Mouse (Mus musculus) granulocyte monocyte progenitor cell, adult 5-6 weeks (primary cell): ENCODE data around the gene Ccdc93. TPM values are rescaled to one million over a fixed set of nuclear protein-coding genes. Genes with fewer than 3 reads are reported as not detected.

ENCODE experiments used
- ATAC-seq: replicated peaks from 2 replicates; pipeline ENCODE4 v1.8.0; 2016; ENCODE audit warnings: mild to moderate bottlenecking, moderate TSS enrichment, inconsistent platforms; ENCODE audit not compliant: poor library complexity, severe bottlenecking
- total RNA-seq, 2 experiments: library from RNA; stranded (forward) in 1 of 2; stranded (reverse) in 1 of 2; fragments of 200-712, 200-1000 nt in 1 of 2; fragments of >200 nt in 1 of 2; fragmentation: Nextera tagmentation in 1 of 2; gene quantifications; 2 replicates each; pipeline ENCODE4 v1.2.3; 2014 to 2017

Ccdc93 gene
- total RNA-seq (2014; fragmentation: Nextera tagmentation) (19.2 and 19.5 TPM in 2 replicates), total RNA-seq (2017) (24.8 and 32.0 TPM in 2 replicates)

DNA sequence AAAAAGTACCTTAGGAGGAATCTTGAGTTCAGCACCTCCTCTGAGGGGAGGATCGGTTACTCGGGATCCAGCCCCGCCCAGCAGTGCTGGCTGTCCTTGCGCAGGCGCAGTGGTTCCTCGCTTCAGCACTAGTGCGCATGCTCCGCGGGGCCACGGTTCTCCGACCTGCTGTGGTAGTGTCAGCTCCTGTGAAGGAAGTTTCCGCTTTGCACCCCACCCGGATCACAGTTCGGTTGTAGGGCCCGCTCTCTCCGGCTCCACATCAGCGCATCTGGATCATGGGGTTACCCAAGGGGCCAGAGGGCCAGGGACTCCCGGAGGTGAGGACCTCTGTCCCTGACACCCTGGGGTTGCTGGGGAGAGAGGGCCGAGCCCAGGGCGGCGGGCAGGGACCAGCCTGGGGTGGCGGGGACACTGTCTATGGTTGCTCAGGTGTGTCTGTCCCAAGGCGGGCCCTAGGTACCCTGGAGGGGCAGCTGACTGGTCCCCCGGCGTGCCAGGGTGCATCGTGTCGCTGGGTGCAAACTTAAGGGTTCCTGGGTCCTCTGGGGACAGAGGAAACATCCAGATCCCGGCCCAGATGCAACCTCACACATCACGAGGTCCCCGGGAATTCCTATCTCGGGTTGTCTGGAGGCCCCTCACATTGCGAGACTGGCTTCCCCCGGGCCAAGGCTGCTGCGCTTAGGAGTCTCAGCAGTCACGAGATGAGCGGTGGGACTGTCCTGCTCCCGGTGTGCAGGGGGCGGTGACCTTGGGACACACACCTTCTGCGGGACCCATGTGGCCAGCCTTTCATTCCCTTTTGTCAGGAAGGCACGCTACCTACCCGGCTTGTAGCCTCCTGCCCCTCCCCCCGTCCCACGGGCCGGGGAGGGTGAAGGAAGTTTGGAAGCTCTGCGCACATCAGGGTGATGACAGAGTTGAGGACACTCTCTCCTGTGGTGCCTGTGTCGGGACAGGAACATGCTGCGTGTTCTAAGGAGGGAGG is at the start of gene Ccdc93:
Gene Ccdc93, plus strand, starts transcription at position 112 of the 991 bp plus-strand sequence.
- peak; percentile 79 for ATAC-seq

DNA sequence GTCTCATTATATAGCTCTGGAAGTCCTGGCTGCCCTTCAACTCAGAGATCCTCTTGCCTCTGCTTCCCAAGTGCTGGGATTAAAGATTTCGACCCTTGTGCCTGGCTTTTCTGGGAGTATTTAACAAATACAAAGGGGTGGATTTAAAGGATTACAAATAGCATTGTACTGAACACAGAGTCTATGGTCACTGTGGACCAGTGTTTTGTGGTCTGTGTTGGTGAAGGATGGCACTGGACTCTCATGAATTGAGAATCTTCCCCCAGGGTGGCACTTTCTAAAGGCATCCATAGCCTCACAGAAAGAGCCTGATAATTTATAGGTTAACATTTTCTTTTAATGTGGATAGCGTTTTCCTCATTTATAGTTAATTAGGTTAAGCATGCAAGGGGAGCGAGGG is 49.3 kb upstream of the Ccdc93 start:
- ATAC-seq, result no peak

DNA sequence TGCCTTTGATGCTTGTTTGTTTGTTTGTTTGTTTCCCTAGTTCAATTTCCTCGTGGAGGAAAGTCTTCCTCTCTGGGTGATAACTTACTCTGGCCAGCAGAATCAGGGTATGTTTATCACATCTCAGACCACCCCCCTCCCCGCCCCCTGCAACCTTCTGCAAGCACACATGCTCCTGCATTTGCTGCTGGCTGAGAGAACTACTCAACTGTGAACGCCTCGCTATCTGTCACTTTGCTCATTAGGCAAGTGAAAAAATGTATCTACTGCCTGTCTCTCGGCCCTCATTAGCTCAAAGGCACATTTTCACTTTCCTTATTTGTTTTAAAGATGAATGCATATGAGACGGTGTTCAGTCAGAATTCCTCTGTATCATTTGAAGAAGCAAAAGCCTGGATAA is 42.5 kb upstream of the Ccdc93 start:
- ATAC-seq, result no peak

DNA sequence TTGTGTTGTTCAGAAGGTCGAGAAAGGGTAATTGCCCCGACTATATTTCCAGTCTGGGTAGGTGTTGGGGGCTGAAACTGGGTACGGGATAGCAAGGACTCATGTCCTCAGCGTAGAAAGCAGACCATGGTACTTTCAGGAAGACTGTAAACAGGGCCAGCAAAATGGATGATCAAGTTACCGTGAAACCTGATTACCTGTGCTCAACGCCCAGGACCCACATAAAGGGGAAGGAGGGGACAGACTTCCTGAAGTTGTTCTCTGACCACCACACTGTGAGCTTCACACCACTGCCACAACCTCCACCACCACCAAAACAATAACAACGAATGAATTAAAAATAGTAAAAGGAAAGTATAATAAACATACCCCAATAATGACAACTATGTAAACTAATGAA is 42.1 kb upstream of the Ccdc93 start:
- no peak for ATAC-seq

DNA sequence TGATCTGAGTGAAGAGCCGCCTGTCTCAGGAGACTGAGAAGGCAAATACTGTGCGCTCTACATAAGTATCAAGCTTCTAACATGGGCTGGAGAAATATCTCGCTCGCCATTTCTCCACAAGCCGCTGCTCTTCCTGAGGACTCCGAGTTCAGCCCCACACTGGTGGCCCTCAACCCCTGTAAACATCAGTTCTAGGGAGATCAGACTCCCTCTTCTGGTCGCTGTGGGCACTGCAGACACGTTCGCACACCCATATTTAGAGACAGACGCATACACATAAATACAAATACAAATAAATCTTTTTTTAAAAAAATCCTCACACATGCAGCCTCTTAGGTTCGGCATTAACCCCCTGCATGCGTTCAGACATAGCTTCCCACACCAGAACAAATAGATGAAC is 41.3 kb upstream of the Ccdc93 start:
- ATAC-seq, result no peak

DNA sequence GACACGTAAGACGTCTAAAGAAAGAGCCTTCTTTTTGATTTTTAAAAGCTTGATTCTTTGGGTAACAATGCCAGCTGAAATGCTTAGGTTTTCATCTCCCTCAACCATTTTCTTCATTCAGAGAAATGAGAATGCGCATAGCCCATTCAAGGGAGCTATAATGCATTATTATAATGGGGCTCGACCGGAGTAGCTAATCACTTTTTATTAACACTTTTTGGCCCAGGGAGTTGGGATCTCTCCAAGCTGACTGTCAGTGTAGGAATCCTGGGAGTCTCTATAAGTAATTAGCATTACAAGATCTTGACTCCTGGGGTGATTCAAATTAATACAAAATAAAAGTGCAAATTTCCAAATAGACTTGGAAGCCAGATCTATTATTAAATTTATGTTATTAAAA is 40.8 kb upstream of the Ccdc93 start:
- no peak for ATAC-seq

DNA sequence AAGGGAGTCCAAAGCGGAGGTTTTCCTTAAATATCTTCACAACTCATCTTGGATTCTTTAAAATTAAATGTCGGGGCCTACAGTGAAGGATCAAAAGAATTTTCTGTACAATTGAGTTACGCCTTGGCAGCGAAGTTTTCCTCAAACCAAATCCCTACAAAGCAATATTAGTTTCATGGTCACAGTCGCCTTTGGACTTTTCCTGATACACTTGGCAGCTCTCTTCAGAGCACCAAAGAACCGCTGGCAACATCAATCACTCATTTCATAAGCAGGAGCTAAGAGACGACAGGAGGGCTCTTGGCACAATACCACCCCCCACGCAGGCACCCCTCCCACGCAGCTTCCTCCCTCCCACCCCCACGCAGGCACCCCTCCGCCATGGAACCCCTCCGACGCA is 40.4 kb upstream of the Ccdc93 start:
- no peak for ATAC-seq

DNA sequence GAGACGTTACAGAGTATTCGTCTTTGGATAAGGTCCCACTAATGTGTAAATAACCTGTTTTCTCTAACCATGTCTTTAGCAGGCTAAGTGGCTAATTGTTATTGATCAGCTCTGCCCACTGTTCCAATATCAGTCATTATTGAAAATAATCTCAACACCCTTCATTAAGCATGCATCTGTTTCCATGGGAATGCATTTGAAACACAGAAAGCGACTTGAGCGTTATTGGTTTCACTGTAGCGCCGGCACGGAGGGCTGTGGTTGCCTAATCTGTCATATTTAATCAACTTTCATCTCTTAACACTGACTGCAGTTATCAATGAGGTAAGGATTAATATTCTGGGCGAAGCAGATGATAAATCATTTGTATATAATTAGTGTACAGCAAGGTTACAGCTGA is 40.0 kb upstream of the Ccdc93 start:
- ATAC-seq, result no peak

DNA sequence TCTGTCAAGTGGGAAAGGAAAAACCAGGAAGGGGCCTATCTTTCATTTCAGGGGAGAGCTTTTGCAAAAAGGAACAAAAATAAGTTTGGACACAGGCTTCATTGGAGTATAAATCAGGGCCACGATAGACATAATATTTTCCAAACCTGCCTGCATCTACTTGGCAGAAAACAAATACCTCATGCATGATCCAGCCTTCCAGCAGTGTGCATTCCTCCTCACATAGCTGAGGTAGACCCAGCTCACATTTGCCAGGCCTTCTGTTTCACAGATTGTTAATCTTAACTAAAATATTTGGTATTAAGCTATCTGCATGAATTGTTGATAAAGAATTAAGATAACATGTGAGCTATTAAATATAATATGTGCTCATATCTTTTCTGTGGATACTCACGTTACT is 37.7 kb upstream of the Ccdc93 start:
- ATAC-seq, result no peak

DNA sequence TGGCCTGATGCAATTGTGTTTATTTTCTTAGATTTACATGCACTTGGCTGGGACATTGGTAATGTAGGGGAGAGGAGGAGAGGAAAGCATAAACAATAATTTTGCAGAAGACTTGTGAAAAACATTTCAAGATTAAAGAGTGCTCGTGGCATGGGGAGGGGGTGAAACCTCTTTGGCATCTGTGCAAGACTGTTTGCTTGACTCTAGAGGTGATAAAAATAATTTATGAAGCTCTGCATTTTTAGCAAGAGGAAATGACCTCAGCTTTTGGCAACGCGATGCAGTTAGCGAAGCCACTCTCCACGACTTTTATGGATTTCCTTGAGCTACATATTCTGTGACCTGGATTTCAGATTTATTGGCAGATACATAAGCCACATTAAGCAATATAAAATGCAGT is 36.1 kb upstream of the Ccdc93 start:
- ATAC-seq, result no peak

DNA sequence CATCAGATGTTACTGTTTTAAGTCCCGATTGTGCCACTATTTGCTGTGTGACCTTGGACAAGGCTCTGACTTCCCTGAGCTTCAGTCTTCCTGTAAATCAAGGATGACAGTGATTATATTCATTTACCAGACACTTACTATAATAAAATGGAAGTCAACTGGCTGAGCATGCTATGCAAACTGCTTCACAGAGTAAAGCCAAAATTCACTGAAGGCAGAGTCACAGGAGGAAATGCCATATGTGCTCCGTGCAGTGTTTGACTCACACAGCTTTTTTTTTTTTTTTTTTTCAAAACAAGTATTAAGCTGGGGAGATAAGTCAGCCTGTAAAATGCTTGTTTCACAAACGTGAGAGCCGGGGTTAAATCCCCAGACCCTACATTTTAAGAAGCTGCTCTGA is 34.3 kb upstream of the Ccdc93 start:
- ATAC-seq, result no peak

DNA sequence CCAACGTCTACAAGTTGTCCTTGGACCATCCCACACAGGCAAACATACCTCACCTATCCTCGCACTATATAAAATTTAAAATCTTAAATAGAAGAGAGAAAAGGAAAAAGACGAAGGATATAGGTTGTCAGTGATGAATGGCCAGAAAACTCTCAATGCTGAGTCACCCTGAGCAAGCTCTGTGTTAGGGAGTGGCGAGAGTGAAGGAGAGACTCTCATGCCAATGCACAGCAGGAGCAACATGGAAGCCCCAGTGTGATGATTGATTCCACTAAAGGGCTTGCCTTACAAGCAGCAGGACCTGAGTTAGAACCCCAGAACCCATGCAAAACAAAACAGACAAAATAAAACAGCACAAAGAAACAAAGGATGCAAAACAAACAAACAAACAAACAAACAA is 32.6 kb upstream of the Ccdc93 start:
- no peak for ATAC-seq

DNA sequence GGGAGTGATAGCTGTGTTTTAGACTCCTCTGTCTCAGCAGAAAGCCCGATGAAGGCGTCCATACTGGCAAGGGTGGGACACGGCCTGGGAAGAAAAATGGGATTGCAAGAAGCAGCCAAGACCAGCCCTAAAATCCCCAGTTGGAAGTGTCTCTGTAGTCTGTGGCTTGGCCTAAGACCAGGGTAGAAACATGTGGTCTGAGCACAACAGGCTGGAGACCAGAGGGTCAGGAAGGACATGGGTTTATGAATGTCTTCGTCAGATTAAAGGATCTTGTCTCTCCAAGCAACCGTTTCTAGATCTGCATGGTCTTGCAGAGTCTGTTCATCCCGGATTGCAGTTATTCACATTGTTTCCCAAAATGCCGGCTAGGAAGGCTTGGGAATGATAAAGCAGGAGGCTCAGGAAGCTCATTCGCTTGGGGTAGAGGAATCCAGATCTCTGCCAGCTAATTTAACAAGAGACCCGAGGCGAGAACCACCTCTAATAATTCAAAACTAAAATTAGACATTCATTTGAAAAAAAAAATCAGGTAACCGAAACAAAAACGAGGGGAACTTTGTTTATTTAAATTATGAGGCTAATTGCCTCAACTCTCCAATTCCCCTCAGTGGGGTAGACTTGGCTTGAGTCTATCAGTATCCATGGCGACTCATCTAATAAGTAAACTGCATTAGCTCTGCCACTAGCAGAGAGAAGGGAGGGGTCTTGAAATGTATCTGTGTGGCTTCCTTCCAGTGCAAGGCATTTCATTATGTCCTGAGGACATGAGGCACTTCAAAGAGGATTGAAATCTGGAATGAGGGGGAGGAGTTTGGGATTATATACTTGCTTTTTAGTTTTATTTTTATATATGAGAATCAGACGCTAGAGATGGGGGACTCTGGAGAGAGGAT is 31.6 kb upstream of the Ccdc93 start:
- ATAC-seq, result no peak

DNA sequence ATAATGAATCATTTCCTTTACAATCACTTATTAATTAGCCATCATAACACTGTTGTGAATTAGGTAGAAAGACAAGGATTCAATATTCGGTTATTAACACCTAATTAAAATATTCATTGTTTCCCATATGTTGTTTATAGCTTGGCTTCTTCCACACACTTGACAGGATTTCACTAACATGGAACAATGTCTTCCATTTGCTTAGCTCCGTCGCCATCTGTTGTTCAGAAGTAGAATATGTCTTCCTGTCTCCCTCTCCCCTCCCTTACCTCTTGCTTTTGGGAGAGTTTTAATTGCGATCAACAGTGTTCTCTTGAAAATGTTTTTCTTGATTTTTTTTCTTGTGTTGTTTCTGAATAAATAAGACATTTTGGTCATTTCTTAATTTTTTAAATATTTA is 30.6 kb upstream of the Ccdc93 start:
- no peak for ATAC-seq

DNA sequence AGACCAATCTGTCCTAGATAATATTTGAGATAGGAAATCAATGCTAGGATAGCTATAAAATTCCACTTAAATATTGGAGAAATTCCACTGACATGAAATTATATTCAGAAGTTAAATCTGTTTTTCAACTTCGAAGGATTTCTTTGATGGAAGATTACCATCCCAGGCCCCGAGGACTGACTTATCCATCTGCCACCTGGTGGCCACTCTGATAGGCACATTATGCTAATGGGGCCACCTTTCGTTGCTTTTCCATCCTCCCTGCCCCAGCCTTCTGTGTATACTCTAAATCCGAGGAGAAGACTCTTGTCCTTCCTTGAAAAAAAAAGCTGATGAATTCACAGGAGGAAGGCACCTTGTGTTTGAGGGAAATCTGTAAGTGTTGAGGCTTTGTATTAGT is 11.8 kb upstream of the Ccdc93 start:
- peak; percentile 65 for ATAC-seq

DNA sequence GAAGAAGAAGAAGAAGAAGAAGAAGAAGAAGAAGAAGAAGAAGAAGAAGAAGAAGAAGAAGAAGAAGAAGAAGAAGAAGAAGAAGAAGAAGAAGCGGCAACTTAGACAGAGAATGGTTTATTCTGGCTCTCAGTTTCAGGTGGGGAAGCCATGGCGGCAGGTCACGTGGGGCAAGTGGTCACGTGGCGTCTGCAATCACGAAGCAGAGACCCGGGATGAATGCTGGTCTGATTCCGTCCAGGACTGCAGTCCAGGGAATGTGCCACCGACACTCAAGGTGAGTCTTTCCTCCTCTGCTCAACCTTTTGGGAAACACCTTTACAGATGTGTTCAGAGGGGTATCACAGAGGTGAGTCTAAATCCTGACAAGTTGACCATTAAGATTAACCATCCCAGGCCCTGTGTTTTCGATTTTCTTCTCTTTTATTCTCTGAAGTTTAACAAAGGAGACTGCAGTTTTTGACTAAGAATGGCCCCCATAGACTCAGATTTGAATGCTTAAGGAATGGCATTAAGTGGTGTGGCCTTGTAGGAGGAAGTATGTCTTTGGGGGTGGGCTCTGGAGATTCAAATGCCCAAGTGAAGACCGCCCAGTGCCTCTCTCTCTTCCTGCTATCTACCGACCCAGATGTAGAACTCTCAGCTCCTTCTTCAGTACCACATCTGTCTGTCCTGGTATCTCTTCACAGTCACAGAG is 11.1 kb upstream of the Ccdc93 start:
- ATAC-seq, result no peak

DNA sequence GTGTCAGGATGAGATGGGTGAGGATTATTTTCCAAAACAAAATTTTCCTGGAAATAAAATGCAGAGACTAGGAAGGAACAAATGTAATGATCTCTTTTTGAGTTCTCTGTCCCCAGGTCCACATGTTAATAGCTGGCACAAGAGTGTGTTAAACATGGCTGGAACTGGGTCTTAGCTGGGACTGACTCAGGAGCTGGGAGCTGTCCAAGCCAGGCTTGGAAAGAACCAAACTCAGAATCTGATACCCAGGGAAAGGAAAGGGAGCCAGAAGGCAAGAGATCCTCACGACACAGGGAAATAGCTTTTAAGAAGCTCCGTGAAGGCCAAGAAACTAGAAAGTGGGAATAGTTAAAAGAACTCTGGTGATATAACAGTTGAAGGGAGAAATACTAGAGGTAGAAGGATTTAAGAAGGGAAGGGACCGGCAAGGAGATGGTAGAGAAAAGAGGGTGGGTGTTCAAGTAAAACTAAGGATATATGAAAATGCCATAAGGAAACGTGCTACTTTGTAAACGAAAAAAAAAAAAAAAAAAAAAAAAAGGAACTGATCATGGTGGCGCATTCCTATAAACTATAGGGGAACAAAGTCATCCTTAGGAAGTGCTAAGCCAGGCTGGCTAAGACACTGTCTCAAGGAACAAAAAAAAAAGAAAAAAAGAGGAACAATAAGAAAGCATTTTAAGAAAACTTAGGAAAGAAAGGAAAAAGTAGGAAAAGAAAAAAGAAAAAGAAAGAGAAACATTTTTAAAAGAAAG is 489 bp upstream of the Ccdc93 start:
- peak; percentile 25; the same call in 1 of the 2 replicates for ATAC-seq

DNA sequence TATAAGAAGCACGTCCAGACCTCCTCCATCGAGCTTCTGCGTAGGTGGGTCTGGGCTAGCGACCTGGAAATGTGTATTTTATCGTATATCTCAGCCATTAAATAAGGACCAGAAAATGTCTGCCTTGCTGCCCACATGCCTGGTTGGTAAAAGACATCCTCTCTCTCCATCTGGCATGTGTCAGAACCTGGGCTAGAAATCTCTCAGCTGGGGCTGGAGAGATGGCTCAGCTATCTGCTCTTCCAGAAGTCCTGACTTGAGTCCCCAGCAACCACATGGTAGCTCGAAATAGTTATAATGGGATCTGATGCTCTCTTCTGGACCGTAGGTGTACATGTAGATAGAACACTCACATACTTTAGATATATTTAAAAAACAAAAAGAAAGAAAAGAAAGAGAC is 5.1 kb downstream of the Ccdc93 start:
- no peak for ATAC-seq

DNA sequence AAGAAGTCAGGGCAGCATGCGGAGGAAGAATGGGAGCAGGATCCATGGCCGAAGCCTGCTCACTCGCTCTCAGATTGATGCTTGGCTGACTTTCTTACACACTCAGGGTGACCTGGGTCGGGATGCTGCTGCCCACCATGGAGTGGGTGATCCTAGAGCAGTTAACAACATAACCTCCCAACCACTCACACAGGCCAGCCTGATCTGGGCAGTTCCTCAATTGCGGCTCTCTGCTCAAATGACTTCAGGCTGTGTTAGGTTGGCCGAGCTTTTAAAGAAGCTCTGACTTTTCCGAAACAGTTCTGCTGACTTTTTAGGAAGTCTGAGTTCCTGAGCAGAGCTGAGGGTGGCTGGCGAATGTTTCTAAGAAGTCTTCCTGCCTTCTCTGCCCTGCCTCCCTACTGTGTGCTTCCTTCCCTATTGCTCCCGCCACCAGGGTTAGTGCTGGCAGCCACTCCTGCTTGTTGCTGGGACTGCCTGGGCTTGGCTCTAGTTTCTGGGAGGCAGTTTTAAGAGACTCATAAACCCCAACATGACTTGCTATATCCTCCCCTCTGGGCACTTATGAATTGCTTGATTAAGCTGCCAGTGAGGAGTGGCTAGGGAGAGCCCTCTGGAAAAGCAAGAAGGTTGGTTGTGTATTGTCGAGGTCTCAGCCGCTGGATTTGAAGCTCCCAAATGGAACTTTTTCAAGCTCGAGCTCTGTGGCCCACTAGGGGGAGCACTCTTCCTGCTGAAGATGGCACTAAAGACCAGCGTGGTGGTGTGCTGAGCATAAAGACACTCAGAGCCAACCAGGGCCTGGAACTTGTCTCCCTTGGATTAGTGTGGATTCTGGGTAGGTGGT is 9.9 kb downstream of the Ccdc93 start:
- ATAC-seq, result peak; percentile 93
